Mouse (Mus musculus) right cerebral cortex, postnatal 14 days (tissue): Measurements from ENCODE around the gene Gm10663.

ENCODE experiments used
- DNase-seq: peaks from one replicate; pipeline ENCODE4 v3.0.0; 2022

Gene Gm10663

DNA sequence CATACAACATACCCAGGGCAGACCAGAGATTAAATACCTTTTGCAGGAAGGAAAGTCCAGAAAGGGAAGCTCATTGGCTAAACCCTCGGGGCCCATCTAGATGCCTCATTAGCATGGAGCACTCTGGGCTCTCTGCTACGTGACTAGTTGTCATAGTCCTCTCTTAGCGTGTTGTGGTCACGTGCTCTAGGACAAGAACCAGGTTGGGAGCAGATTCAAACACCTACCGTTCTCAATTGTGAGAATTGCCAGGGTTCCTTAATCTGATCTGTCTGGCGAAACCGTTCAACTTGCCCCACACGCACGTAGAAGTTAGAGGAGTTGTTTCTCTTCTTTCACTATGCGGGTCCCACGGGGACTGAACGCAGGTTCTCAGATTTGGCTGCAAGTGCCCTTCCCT, 13.3 kb downstream of the Gm10663 start:
- DNase-seq, result no peak

DNA sequence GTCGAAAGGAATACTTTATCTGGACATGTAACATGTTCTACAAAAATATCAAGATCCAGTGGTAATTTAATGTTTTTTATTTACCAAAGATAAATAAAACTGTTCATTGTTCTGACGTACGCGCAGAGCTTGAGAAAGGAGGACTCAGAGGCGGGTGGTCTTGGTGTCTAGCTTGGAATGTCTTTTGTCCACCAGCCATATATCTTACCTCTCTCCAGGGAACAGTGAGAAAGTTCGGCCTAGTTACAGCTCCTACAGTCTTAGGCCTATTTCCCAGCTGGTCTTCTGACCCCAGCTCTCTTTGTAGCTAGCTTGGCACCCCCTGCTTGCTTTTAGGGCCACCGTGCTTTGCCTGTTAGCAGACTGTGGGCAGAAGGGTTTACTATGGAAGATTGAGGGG, 14.9 kb downstream of the Gm10663 start:
- DNase-seq, result no peak

DNA sequence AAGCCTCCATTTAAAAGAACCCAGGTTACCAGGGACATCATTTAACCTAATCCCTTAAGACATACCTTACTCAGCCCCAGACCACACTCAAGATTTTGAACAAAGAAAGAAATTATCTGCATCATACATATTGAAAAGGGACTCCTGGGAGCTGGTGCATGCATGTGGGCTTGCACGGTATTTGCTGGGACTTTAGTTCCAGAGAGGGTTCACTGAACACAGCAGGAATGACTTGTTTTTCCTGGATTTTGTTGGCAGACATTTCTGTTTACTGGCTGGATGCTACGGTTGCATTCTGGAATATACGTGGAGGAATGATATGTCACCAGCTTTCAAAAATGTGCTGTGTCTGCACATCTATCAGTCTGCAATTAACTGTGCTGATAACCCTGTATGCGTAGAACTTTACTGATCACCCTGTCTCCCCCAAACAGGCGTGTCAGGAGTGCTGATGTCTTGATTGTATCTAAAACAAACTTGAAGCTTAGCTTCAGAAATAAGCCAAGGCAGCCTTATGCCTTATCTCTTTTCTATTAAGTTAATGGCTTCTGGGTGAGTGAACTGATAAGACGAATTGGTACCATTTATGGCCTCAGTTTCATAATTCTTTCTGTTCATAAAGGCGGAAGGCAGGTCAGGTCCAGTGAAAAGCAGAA, 23.1 kb downstream of the Gm10663 start:
- DNase-seq, result no peak

DNA sequence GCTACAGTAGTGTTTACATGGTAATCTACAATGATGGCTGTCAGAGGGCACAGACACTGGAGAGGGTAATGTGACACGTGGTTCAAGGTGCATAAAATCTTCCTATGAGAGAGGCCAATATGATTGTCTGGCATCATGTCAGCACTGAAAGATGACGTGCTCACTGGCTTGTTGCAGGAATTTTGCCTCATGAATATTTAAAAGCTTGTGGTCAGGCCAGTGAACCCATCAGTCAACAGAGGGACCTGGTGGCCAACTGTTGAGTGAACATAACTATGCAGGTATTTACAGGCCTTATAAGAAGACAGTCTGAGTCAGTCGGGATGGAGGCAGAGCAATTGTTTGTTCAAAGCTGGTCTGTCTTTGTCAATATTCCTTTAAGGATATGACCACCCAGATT, 24.9 kb downstream of the Gm10663 start:
- no peak for DNase-seq

DNA sequence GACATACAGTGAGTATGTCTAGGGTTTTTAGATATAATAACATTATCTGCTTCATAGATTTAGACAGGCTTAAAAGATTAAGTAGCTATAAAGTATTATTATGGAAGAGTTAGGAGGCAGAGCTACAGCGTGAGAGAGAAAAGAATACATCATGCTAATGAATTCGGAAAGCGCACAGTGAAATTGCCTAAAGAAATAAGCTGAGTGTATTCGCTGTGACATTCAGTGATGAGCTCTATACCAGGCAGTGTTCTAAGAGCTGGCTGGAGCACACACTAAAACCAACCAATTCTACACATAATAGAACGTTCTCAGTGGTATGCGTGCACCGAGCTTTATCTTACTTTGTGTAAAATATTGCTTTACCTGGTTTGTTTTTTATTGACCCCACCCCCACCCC, 28.8 kb downstream of the Gm10663 start:
- no peak for DNase-seq

DNA sequence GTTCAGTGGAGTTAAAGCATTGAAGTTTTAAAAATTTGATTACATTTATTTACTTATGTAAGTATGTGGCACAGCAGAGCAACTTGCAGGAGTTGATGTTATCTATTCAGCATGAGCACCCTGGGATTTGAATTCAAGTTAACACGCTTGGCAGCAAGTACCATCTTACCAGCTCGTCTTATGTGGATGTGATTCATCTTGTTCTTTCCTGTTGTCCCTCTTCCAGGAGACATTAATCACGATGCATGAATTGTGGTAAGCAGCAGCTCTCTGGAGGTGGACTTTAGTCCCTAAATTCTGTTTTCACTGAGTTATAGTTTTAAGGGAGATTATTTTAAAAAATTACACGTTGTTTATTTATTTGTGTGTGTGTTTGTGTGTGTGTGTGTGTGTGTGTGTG, 29.2 kb downstream of the Gm10663 start:
- DNase-seq, result no peak

DNA sequence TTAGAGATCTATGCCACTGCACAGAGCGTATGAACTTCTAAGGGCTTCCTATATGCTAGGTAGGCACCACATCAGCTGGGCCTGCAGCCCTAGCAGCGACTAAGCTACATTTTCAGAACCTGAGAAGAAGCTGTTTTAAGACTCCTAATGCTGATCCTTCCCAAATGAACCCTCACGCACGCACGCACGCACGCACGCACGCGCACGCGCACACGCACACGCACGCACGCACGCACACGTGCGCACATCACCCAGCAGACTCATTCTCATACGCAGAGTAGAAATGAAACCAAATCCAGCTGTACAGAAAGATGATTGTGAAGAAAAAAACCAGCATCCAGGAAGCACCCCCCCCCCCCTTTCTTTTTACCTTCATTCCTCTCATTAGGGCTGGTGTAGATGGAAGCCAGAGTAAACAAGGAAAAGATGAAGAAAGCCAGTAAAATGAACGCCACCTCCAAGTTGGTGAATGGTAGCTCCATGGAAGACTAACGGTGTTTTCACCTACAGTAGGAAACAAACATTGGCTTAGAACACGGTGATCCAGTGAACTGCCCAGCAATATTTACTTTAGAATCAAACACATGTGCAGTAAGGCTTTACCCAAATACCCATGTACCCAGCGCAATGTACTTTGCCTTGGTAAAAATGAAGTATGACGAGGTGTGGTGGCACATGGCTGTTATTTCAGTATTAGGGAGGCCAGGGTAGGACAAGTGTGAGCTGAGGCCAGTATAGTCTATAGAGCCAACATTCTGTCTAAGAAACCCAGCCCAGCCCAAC, 33.3 kb downstream of the Gm10663 start:
- no peak for DNase-seq

DNA sequence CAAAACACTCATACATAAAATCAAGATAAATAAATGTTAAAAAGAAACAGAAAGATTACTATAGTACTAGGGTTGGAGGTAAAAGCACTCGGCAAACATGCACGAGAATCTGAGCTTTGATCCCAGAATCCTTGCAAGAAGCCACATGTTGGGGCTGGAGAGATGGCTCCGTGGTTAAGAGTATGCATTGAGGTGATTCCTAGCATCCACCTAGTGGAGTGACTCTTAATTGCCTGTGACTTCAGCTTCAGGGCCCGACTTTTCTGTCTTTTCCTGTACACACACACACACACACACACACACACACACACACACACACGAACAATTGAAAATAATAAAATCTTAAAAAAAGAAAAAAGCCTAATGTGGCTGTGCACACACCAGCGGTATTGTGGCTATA, 34.1 kb downstream of the Gm10663 start:
- DNase-seq, result no peak

DNA sequence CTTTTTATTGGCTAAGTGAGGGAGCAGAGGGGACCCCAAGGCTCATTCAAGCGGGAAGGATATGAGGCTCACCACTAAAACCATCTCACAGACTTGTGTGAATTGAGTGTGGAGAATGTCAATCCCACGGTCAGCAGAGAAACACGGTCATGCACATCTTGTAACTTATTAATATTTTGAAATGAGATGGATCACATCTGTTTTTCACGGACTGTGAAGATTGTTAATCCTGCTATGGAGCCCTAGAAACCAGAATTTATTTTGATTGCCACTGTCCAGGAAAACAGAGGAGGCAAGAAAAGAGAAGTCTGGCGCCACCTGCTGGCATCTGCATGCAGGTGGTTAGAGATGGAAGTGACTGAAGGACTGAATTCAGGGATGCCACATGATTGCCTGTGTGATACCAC, 35.5 kb downstream of the Gm10663 start:
- DNase-seq, result peak; percentile 87

DNA sequence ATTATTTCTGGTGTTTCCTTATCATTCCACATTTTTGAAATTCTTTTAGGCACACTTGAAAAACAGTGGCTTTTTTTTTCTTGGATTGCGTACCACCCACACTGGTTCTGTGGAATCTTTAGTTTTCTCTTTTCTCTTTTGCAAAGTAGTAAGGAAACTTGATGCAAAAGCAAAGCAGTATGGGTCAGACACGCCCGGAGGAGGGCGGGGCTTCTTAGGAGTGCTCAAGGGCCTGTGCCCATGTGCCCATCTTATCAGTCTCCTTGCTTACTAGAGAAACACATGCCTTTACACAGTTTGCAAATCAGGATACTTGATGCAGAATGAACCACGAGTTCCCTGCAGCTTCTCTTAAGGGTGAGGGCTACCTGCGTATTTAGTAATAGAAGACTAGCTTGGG, 37.3 kb downstream of the Gm10663 start:
- DNase-seq, result no peak

DNA sequence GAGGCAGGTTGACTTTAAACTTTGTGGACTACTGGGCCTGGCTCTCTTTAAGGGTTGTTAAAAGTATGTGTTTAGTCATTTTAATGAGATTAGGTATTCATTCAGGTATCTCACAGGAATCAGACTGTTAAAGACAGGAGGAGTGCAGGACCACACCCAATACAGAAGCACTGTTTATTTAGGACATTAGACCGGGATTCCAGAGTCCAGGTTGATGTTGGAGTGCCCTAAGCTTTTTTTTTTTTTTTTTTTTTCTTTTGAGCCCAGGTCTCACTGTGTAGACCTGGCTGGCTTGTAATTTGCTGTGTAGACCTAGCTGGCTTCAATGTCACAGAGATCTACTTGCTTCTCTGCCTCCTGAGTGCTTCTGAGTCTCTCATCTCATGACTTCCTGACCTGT, 51.2 kb downstream of the Gm10663 start:
- DNase-seq, result no peak

DNA sequence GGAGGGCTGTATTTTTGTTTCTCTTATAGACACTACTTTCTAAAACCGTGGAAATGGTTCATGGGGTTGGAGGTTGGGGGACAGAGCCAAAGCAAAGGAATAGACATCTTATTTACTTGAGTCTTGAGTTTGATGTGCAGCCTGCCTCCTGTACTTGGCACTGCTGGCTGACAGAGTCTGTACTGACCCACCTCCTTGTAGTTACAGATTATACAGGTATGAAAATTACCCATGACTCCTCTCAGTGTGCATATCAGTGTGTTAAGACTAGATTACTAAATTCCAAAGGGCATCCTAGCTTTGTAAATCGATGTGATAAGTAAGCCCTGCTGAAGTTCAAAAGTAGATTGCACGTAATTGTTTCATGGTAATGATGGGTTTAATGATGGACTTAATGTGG, 51.6 kb downstream of the Gm10663 start:
- no peak for DNase-seq
